Mouse (Mus musculus) heart, embryonic 11.5 days (tissue): ENCODE measurements around the gene Rhou. TPM values are rescaled to one million over a fixed set of nuclear protein-coding genes. Genes with fewer than 3 reads are reported as not detected.
A peak's percentile ranks its signal among the peaks of the same experiment; 100 is the strongest.
"Not testable (repeated sequence)": the region's sequence is repeated elsewhere in the genome, so short reads cannot be mapped to it uniquely, and the experiment has no call there.

Source experiments
- ATAC-seq: fragments of 200-750 bp; cut with Nextera tagmentation; replicated peaks from 2 replicates; pipeline ENCODE4 v1.8.0; 2017; ENCODE audit warnings: moderate library complexity; ENCODE audit not compliant: insufficient number of reproducible peaks, low FRiP score, low TSS enrichment
- H3K27ac ChIP-seq: fragments of 300-500 bp; sonication (generic); 2 replicates; pipeline ENCODE4 v1.5.1; 2014; ENCODE audit warnings: mild to moderate bottlenecking, low read depth, low read length
- H3K27me3 ChIP-seq: fragments of 300-500 bp; sonication (generic); 2 replicates; pipeline ENCODE4 v1.6.1; 2014; ENCODE audit warnings: mild to moderate bottlenecking, low read length, mixed read lengths; ENCODE audit not compliant: control insufficient read depth, insufficient read depth
- H3K36me3 ChIP-seq: fragments of 300-500 bp; sonication (generic); 2 replicates; pipeline ENCODE4 v1.6.1; 2014; ENCODE audit warnings: mild to moderate bottlenecking, low read length, moderate library complexity, mixed read lengths; ENCODE audit not compliant: control insufficient read depth, insufficient read depth
- H3K4me1 ChIP-seq: fragments of 300-500 bp; sonication (generic); 2 replicates; pipeline ENCODE4 v1.6.1; 2014; ENCODE audit warnings: low read length; ENCODE audit not compliant: control insufficient read depth, insufficient read depth
- H3K4me2 ChIP-seq: fragments of 300-500 bp; sonication (generic); 2 replicates; pipeline ENCODE4 v1.6.1; 2014; ENCODE audit warnings: mild to moderate bottlenecking, moderate library complexity
- H3K4me3 ChIP-seq: fragments of 300-500 bp; sonication (generic); 2 replicates; pipeline ENCODE4 v1.5.1; 2014; ENCODE audit warnings: low read depth, low read length
- H3K9ac ChIP-seq: fragments of 300-500 bp; sonication (generic); 2 replicates; pipeline ENCODE4 v1.6.1; 2014; ENCODE audit warnings: mild to moderate bottlenecking, low read depth, low read length, moderate library complexity
- H3K9me3 ChIP-seq: fragments of 300-500 bp; sonication (generic); replicated peaks from 2 replicates; pipeline ENCODE4 v1.6.1; 2016; ENCODE audit warnings: low read length; ENCODE audit not compliant: control insufficient read depth
- WGBS: fragments of 180-500 bp; shearing (Covaris S2); extraction: QIAGEN DNeasy Blood & Tissue Kit; methylation state at CpG from one replicate; pipeline ENCODE4 v1.1.7; 2014; ENCODE audit not compliant: insufficient replicate concordance; 5-methylcytosine and 5-hydroxymethylcytosine counted together
- polyA plus RNA-seq: library from polyadenylated mRNA; unstranded; fragments of >200 nt; fragmentation: Nextera tagmentation; extraction: Ambion mirVana; gene quantifications from 2 replicates; pipeline ENCODE4 v1.2.1, GENCODE M21; 2014

Gene Rhou
- polyA plus RNA-seq, 1 experiment from 2014 or later = 17.3 TPM

GRCm38 (mm10) chr8:123628968-123629755, 24.6 kb upstream of the Rhou start:
- Histone ChIP-seq H3K9ac (no peak overlapping the region; the same call in 1 of the 2 replicates), H3K4me2 (peak overlapping the region; percentile 68), H3K27me3 (peaks cover 23% of the 10 kb centered on the region), H3K27ac (no peak overlapping the region), H3K4me3 (peak overlapping the region; percentile 35), H3K36me3 (no peaks in the 10 kb centered on the region), H3K4me1 (peaks cover 3% of the 10 kb centered on the region; the same call in 1 of the 2 replicates), H3K9me3 (no peaks in the 10 kb centered on the region)
- 10% methylated on average over 19 of the region's 19 CpGs for WGBS
- ATAC-seq = no peak

- Histone ChIP-seq H3K36me3 (no peaks in the 10 kb centered on the region), H3K9ac (no peak overlapping the region), H3K9me3 (no peaks in the 10 kb centered on the region), H3K4me2 (no peak overlapping the region; the same call in 1 of the 2 replicates), H3K4me3 (no peak overlapping the region), H3K27me3 (peaks cover 14% of the 10 kb centered on the region), H3K27ac (no peak overlapping the region), H3K4me1 (peaks cover 3% of the 10 kb centered on the region; the same call in 1 of the 2 replicates)
- no peak for ATAC-seq
- 48% methylated on average over 10 of the region's 10 CpGs for WGBS
Measured at GRCm38 (mm10) chr8:123630058-123630457, 23.7 kb upstream of the Rhou start.

GRCm38 (mm10) chr8:123630841-123631251, 22.9 kb upstream of the Rhou start:
- WGBS = 24% methylated on average over 12 of the region's 12 CpGs
- peak overlapping the region; percentile 41 for H3K4me2 ChIP-seq
- ATAC-seq = no peak
- peaks cover 10% of the 10 kb centered on the region for H3K27me3 ChIP-seq
- H3K4me3 ChIP-seq = peak overlapping the region; percentile 22
- H3K27ac ChIP-seq = no peak overlapping the region
- no peak overlapping the region for H3K9ac ChIP-seq
- peaks cover 3% of the 10 kb centered on the region; the same call in 1 of the 2 replicates for H3K4me1 ChIP-seq
- H3K9me3 ChIP-seq = no peaks in the 10 kb centered on the region
- H3K36me3 ChIP-seq = no peaks in the 10 kb centered on the region

- H3K4me2 ChIP-seq, H3K27ac ChIP-seq, ATAC-seq, H3K4me1 ChIP-seq, H3K27me3 ChIP-seq, H3K9ac ChIP-seq, H3K4me3 ChIP-seq, H3K9me3 ChIP-seq, H3K36me3 ChIP-seq: not testable (repeated sequence)
- WGBS = 58% methylated on average over 3 of the region's 3 CpGs
Measured at GRCm38 (mm10) chr8:123631746-123632145, 22.0 kb upstream of the Rhou start.

GRCm38 (mm10) chr8:123632257-123632656, 21.5 kb upstream of the Rhou start:
- H3K4me3 ChIP-seq = no peak overlapping the region
- WGBS = 70% methylated on average over 4 of the region's 4 CpGs
- ATAC-seq = no peak
- no peak overlapping the region for H3K4me2 ChIP-seq
- peaks cover 10% of the 10 kb centered on the region for H3K27me3 ChIP-seq
- no peaks in the 10 kb centered on the region for H3K36me3 ChIP-seq
- no peak overlapping the region for H3K9ac ChIP-seq
- H3K4me1 ChIP-seq = peaks cover 3% of the 10 kb centered on the region; the same call in 1 of the 2 replicates
- H3K9me3 ChIP-seq = no peaks in the 10 kb centered on the region
- H3K27ac ChIP-seq = no peak overlapping the region

- no peaks in the 10 kb centered on the region for H3K36me3 ChIP-seq
- peaks cover under 1% of the 10 kb centered on the region for H3K27me3 ChIP-seq
- no peak overlapping the region for H3K4me2 ChIP-seq
- ATAC-seq = no peak
- H3K9me3 ChIP-seq = no peaks in the 10 kb centered on the region
- peaks cover 3% of the 10 kb centered on the region; the same call in 1 of the 2 replicates for H3K4me1 ChIP-seq
- peak overlapping the region; percentile 51 for H3K27ac ChIP-seq
- H3K4me3 ChIP-seq = no peak overlapping the region
- H3K9ac ChIP-seq = no peak overlapping the region
- WGBS = 58% methylated on average over 7 of the region's 7 CpGs
Measured at GRCm38 (mm10) chr8:123633801-123634200, 19.9 kb upstream of the Rhou start.

GRCm38 (mm10) chr8:123634395-123635131, 19.2 kb upstream of the Rhou start:
- ATAC-seq = no peak
- H3K36me3 ChIP-seq = no peaks in the 10 kb centered on the region

GRCm38 (mm10) chr8:123635671-123636070, 18.1 kb upstream of the Rhou start:
- 75% methylated on average over 11 of the region's 11 CpGs for WGBS
- Histone ChIP-seq H3K9ac (no peak overlapping the region), H3K27ac (no peak overlapping the region), H3K4me2 (no peak overlapping the region), H3K36me3 (no peaks in the 10 kb centered on the region), H3K9me3 (no peaks in the 10 kb centered on the region), H3K4me1 (no peaks in the 10 kb centered on the region; the same call in 1 of the 2 replicates), H3K27me3 (no peaks in the 10 kb centered on the region), H3K4me3 (no peak overlapping the region)
- ATAC-seq = no peak

More at GRCm38 (mm10) chr8:123634395-123635131, 19.2 kb upstream of the Rhou start:
- H3K27me3 ChIP-seq = no peaks in the 10 kb centered on the region
- no peaks in the 10 kb centered on the region for H3K9me3 ChIP-seq
- 44% methylated on average over 3 of the region's 3 CpGs for WGBS
- no peaks in the 10 kb centered on the region; the same call in 1 of the 2 replicates for H3K4me1 ChIP-seq
- H3K27ac ChIP-seq = peak overlapping the region; percentile 51; the same call in 1 of the 2 replicates
- no peak overlapping the region for H3K9ac ChIP-seq
- H3K4me2 ChIP-seq = no peak overlapping the region
- H3K4me3 ChIP-seq = no peak overlapping the region
